Mouse (Mus musculus): Measurements from ENCODE around the gene St7. TPM values are rescaled to one million over a fixed set of nuclear protein-coding genes. Genes with fewer than 3 reads are reported as not detected.

Gene St7
- polyA plus RNA-seq, 1 experiment from 2014 or later, result 39.3 TPM

DNA sequence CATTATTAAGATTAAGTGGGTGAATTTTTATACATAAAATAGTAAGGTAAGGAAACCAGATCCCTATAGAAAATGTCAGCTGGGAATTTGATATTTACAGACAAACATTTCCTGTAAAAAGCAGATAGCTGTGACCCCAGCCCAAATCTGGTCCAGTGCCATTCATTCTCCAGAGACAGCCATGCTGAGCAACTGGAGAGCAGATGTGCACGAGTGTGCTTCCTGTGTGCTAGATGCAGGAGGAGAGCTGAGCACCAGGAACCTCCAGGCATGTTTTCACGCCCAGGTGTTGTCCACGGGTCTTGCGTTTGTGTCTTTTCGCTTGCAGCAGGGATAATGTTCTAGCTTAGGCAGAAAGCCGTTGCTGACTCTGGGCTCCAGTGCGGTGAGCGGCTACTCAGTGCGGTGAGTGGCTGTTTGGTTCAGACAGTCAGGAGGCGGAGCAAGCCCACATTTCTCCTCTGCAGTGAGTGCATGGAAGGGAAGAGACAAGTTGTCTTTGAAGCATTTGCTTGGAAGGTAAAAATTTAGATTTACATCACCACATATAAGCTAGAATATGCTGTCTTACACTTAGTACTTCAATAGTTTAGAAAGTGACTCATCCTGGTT, 231.3 kb downstream of the St7 start:
- H3K4me1 ChIP-seq (replicated peaks; ENCODE audit: control insufficient read depth, insufficient read depth, low read length), result peaks cover 14% of the 10 kb centered on the region
- peak; percentile 28 for ATAC-seq (ENCODE audit: low read depth)
- 63% methylated on average over 10 of the region's 10 CpGs for WGBS
- H3K27me3 ChIP-seq (ENCODE audit: control insufficient read depth, insufficient read depth, low read depth, low read length), result no peaks in the 10 kb centered on the region
- H3K4me3 ChIP-seq (ENCODE audit: low read length), result no peak overlapping the region
- no peaks in the 10 kb centered on the region for H3K9me3 ChIP-seq (ENCODE audit: control insufficient read depth, low read length)
- no peak overlapping the region for H3K9ac ChIP-seq (ENCODE audit: low read length)
- 0 out of 2 replicates have a peak, but pooled peaks cover 2% of the 10 kb centered on the region for H3K36me3 ChIP-seq (ENCODE audit: control insufficient read depth, insufficient read depth, low read length)
- H3K4me2 ChIP-seq (ENCODE audit: low read depth, low read length), result no peak overlapping the region
- peak overlapping the region; percentile 71 for H3K27ac ChIP-seq (ENCODE audit: low read length)

DNA sequence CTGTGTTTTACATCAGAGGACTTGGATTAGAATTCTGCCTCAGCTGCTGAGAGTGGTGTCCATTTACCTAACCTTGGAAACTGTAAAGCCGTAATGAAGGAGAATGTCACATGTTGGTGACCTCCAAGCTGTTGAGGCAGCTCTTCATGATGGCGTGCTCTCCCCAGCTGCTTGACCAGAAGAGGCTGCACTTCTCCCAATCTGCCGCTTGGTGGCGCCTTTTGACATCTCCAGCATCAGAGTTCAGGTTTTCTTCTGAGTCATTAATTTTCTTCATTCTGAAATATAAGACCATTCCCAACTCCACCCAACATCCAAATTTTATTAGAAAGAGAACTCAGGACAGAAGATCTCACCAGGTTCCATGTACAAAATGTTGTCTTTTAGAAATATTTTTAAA, 232.5 kb downstream of the St7 start:
- Histone ChIP-seq H3K4me3 (ENCODE audit: low read length) (no peak overlapping the region), H3K9me3 (ENCODE audit: control insufficient read depth, low read length) (no peaks in the 10 kb centered on the region), H3K9ac (ENCODE audit: low read length) (no peak overlapping the region), H3K4me2 (ENCODE audit: low read depth, low read length) (no peak overlapping the region), H3K36me3 (ENCODE audit: control insufficient read depth, insufficient read depth, low read length) (0 out of 2 replicates have a peak, but pooled peaks cover 2% of the 10 kb centered on the region), H3K27me3 (ENCODE audit: control insufficient read depth, insufficient read depth, low read depth, low read length) (no peaks in the 10 kb centered on the region), H3K4me1 (replicated peaks; ENCODE audit: control insufficient read depth, insufficient read depth, low read length) (peaks cover 23% of the 10 kb centered on the region), H3K27ac (ENCODE audit: low read length) (no peak overlapping the region)
- 51% methylated on average over 4 of the region's 4 CpGs for WGBS
- no peak for ATAC-seq (ENCODE audit: low read depth)

- Histone ChIP-seq H3K9ac (ENCODE audit: low read length) (no peak overlapping the region), H3K4me2 (ENCODE audit: low read depth, low read length) (no peak overlapping the region), H3K4me1 (replicated peaks; ENCODE audit: control insufficient read depth, insufficient read depth, low read length) (peaks cover 20% of the 10 kb centered on the region), H3K4me3 (ENCODE audit: low read length) (no peak overlapping the region), H3K27me3 (ENCODE audit: control insufficient read depth, insufficient read depth, low read depth, low read length) (no peaks in the 10 kb centered on the region), H3K36me3 (ENCODE audit: control insufficient read depth, insufficient read depth, low read length) (no peaks in the 10 kb centered on the region), H3K27ac (ENCODE audit: low read length) (peak overlapping the region; percentile 21; the same call in 1 of the 2 replicates), H3K9me3 (ENCODE audit: control insufficient read depth, low read length) (no peaks in the 10 kb centered on the region)
- 65% methylated on average over 11 of the region's 11 CpGs for WGBS
- ATAC-seq (ENCODE audit: low read depth), result no peak
Measured at GRCm38 (mm10) chr6:17927746-17928145, 235.0 kb downstream of the St7 start.

DNA sequence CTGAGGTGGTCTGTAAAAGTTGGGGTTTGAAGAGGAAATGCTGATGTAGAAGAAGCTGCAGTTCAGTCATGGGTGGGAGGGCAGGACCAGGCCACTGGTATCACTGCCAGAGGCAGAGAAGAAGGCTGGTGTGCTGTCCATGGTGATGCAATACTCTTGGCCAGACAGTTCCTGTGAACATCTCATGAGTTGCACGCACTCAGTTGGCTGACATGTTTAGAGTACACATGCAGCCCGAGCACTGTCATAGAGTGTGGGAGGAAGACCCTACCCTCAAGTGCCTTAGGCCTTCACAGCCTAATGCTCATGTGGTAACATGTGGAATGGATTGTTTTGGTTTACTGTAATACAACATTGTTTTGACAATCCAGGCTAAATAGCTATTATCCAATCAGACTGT, 238.5 kb downstream of the St7 start:
- Histone ChIP-seq H3K4me2 (ENCODE audit: low read depth, low read length) (no peak overlapping the region), H3K27me3 (ENCODE audit: control insufficient read depth, insufficient read depth, low read depth, low read length) (no peaks in the 10 kb centered on the region), H3K4me1 (replicated peaks; ENCODE audit: control insufficient read depth, insufficient read depth, low read length) (peaks cover 13% of the 10 kb centered on the region), H3K9ac (ENCODE audit: low read length) (no peak overlapping the region), H3K9me3 (ENCODE audit: control insufficient read depth, low read length) (no peaks in the 10 kb centered on the region), H3K27ac (ENCODE audit: low read length) (peak overlapping the region; percentile 36; the same call in 1 of the 2 replicates), H3K4me3 (ENCODE audit: low read length) (no peak overlapping the region), H3K36me3 (ENCODE audit: control insufficient read depth, insufficient read depth, low read length) (peaks cover 4% of the 10 kb centered on the region)
- 63% methylated on average over 2 of the region's 2 CpGs for WGBS
- peak; percentile 90 for ATAC-seq (ENCODE audit: low read depth)

DNA sequence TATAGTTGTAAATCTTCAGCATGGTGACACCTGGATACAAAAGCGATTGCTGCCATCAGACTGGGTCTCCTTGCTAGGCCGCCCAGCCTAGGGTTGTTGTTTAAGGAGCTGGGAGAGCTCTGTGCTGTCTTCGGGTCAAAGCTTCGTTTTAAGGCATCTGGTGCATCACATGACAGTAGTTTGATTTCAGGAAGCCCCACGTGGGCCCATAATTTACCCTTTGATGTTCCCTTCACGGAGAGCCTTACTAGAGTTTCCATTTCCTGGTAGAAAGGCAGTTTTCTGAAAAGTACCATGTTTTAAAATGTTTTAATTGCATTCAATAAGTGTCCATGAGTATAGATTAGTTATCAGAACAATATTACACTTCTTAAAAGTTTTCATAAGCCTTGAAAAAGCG, 239.1 kb downstream of the St7 start:
- H3K27me3 ChIP-seq (ENCODE audit: control insufficient read depth, insufficient read depth, low read depth, low read length), result no peaks in the 10 kb centered on the region

GRCm38 (mm10) chr6:17932806-17933205, 240.1 kb downstream of the St7 start:
- ATAC-seq (ENCODE audit: low read depth), result no peak
- no peak overlapping the region for H3K4me3 ChIP-seq (ENCODE audit: low read length)
- WGBS, result 79% methylated on average over 8 of the region's 8 CpGs
- H3K9ac ChIP-seq (ENCODE audit: low read length), result no peak overlapping the region
- peaks cover 4% of the 10 kb centered on the region for H3K36me3 ChIP-seq (ENCODE audit: control insufficient read depth, insufficient read depth, low read length)
- H3K4me1 ChIP-seq (replicated peaks; ENCODE audit: control insufficient read depth, insufficient read depth, low read length), result peaks cover 11% of the 10 kb centered on the region
- no peak overlapping the region for H3K4me2 ChIP-seq (ENCODE audit: low read depth, low read length)
- no peaks in the 10 kb centered on the region for H3K9me3 ChIP-seq (ENCODE audit: control insufficient read depth, low read length)
- no peaks in the 10 kb centered on the region for H3K27me3 ChIP-seq (ENCODE audit: control insufficient read depth, insufficient read depth, low read depth, low read length)
- H3K27ac ChIP-seq (ENCODE audit: low read length), result no peak overlapping the region

More for the DNA sequence above, 239.1 kb downstream of the St7 start:
- peaks cover 4% of the 10 kb centered on the region for H3K36me3 ChIP-seq (ENCODE audit: control insufficient read depth, insufficient read depth, low read length)
- ATAC-seq (ENCODE audit: low read depth), result no peak
- H3K27ac ChIP-seq (ENCODE audit: low read length), result no peak overlapping the region
- H3K9ac ChIP-seq (ENCODE audit: low read length), result no peak overlapping the region
- 75% methylated on average over 7 of the region's 7 CpGs for WGBS
- no peak overlapping the region for H3K4me2 ChIP-seq (ENCODE audit: low read depth, low read length)
- no peak overlapping the region for H3K4me3 ChIP-seq (ENCODE audit: low read length)
- H3K9me3 ChIP-seq (ENCODE audit: control insufficient read depth, low read length), result no peaks in the 10 kb centered on the region
- H3K4me1 ChIP-seq (replicated peaks; ENCODE audit: control insufficient read depth, insufficient read depth, low read length), result peaks cover 13% of the 10 kb centered on the region

DNA sequence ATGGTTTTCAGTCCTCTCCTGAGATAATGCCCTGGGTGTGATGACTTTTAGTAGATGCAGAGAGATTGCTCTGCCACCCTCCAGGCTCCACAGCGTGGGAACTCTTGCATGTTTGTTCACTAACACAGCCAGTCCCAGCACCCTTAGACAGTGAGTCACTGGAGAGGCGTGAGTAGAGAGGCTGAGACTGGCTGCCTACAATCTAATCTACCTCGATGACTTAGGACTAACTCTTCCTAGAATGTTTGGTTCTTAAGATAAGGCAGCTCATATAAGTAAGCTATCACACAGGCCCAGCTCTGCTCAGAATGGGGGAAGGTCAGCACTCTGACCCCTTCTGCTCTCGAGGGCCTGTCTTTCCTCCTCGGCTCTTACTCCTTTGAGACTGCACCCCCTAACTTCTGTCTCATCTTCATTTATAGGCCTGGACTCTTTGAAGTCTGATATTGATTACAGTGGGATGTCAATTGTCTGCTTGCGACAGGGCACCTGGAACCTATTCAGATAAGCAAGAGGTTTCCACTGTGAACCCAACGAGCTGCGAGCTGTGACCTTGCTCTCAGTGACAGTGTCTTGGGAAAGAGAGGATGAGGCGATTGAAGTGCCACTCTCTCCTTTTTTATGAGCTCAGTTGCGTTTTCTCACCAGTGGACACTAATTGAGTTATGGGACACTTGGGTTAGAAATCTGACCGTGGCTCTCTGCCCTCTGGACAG, 246.1 kb downstream of the St7 start:
- ATAC-seq (ENCODE audit: low read depth), result no peak
- WGBS, result 52% methylated on average over 11 of the region's 11 CpGs
- H3K4me3 ChIP-seq (ENCODE audit: low read length), result no peak overlapping the region

GRCm38 (mm10) chr6:17941916-17942315, 249.2 kb downstream of the St7 start:
- peak overlapping the region; percentile 71 for H3K27ac ChIP-seq (ENCODE audit: low read length)
- no peaks in the 10 kb centered on the region for H3K9me3 ChIP-seq (ENCODE audit: control insufficient read depth, low read length)
- no peaks in the 10 kb centered on the region for H3K27me3 ChIP-seq (ENCODE audit: control insufficient read depth, insufficient read depth, low read depth, low read length)
- H3K4me3 ChIP-seq (ENCODE audit: low read length), result no peak overlapping the region
- H3K36me3 ChIP-seq (ENCODE audit: control insufficient read depth, insufficient read depth, low read length), result no peaks in the 10 kb centered on the region
- ATAC-seq (ENCODE audit: low read depth), result peak; percentile 79
- WGBS, result 31% methylated on average over 2 of the region's 2 CpGs
- H3K9ac ChIP-seq (ENCODE audit: low read length), result no peak overlapping the region
- peaks cover 24% of the 10 kb centered on the region for H3K4me1 ChIP-seq (replicated peaks; ENCODE audit: control insufficient read depth, insufficient read depth, low read length)
- no peak overlapping the region for H3K4me2 ChIP-seq (ENCODE audit: low read depth, low read length)

More for the DNA sequence above, 246.1 kb downstream of the St7 start:
- Histone ChIP-seq H3K9me3 (ENCODE audit: control insufficient read depth, low read length) (no peaks in the 10 kb centered on the region), H3K36me3 (ENCODE audit: control insufficient read depth, insufficient read depth, low read length) (peaks cover 4% of the 10 kb centered on the region), H3K9ac (ENCODE audit: low read length) (no peak overlapping the region), H3K4me2 (ENCODE audit: low read depth, low read length) (no peak overlapping the region), H3K27me3 (ENCODE audit: control insufficient read depth, insufficient read depth, low read depth, low read length) (no peaks in the 10 kb centered on the region), H3K27ac (ENCODE audit: low read length) (no peak overlapping the region), H3K4me1 (replicated peaks; ENCODE audit: control insufficient read depth, insufficient read depth, low read length) (peaks cover 9% of the 10 kb centered on the region)

DNA sequence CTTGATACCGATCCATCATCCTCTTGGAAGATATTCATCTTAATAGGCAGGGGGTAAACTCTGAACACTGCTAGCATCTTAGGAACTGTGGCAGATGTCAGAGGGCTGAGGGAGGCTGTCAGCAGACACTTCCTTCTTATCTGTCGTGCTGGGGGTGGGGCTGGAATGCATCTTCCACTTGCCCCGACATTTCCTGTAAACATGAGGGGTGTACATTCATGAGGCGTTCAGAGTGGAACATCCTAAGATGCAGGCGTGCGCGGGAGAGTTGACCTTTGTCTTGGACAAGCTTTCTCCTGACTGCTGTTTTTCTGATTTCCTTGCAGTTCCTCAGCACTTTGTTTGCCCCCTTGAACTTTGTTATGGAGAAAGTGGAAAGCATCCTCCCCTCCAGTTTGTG, 249.6 kb downstream of the St7 start:
- Histone ChIP-seq H3K27ac (ENCODE audit: low read length) (peak overlapping the region; percentile 71), H3K27me3 (ENCODE audit: control insufficient read depth, insufficient read depth, low read depth, low read length) (no peaks in the 10 kb centered on the region), H3K4me3 (ENCODE audit: low read length) (no peak overlapping the region), H3K36me3 (ENCODE audit: control insufficient read depth, insufficient read depth, low read length) (no peaks in the 10 kb centered on the region), H3K9me3 (ENCODE audit: control insufficient read depth, low read length) (no peaks in the 10 kb centered on the region), H3K4me2 (ENCODE audit: low read depth, low read length) (no peak overlapping the region), H3K9ac (ENCODE audit: low read length) (no peak overlapping the region), H3K4me1 (replicated peaks; ENCODE audit: control insufficient read depth, insufficient read depth, low read length) (peaks cover 24% of the 10 kb centered on the region)
- peak; percentile 85 for ATAC-seq (ENCODE audit: low read depth)
- 24% methylated on average over 7 of the region's 7 CpGs for WGBS

Data from lung, embryonic 16.5 days (tissue).